Mouse (Mus musculus): ENCODE measurements at regions not wholly inside any gene's neighbourhood (a gene's known extent, or its start where the extent isn't known, plus 50 kb on each side); places are given as distances from the start of the nearest gene placed in this dataset.

DNA sequence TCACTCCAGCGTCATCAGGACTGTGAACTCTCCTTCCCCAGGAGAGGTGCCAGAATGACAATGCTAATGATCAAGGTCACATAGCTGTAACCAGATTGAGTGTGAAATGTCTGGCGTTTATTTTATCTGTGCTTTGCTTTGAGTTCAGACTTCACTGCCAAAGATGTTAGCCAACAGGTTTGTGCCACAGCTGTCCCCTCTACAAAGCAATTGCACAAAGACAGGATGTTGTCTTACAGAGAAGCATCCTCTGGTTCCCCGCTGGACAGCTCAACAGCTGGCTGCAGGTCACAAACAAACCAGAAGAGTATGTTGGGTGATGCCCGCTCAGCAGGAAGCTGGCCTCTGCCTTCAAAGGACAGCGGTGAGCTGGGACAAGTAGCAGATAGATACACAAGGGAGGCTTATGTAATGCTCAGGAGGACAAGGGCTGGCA is 169.5 kb downstream of the Fam43a start:
- no peak for ATAC-seq (ENCODE audit: low FRiP score)
- no peak overlapping the region for H3K27ac ChIP-seq
- no peaks in the 10 kb centered on the region for H3K36me3 ChIP-seq
- H3K4me2 ChIP-seq (replicated peaks) = no peak overlapping the region
- peaks cover 10% of the 10 kb centered on the region for H3K4me1 ChIP-seq
- no peaks in the 10 kb centered on the region for H3K9me3 ChIP-seq (replicated peaks)
- H3K9ac ChIP-seq = no peak overlapping the region
- H3K4me3 ChIP-seq = no peak overlapping the region
- 19% methylated on average over 5 of the region's 5 CpGs for WGBS
- no peaks in the 10 kb centered on the region for H3K27me3 ChIP-seq

DNA sequence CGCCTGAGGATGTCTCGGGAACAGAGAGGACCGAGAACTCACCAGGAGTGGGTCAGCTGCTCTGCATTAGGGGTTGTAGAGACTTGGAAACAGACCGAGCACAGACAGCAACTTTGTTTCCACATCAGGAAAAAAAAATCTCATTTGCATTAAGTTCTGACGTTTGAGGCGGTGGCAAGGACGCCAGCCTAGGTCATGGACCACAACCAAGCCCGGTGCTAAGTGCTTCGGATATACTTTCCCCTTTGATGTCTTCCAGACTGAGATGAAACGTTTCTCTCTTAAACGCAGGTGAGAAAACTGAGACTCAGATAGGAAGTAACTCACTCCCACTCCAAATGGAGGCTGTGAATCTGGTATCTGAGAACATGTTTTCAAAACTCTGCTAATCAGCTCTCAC is 169.9 kb downstream of the Fam43a start:
- Histone ChIP-seq H3K4me2 (replicated peaks) (no peak overlapping the region), H3K27me3 (no peaks in the 10 kb centered on the region), H3K27ac (no peak overlapping the region), H3K36me3 (no peaks in the 10 kb centered on the region), H3K4me3 (no peak overlapping the region), H3K4me1 (peaks cover 11% of the 10 kb centered on the region), H3K9me3 (replicated peaks) (no peaks in the 10 kb centered on the region), H3K9ac (no peak overlapping the region)
- WGBS = 40% methylated on average over 11 of the region's 11 CpGs
- ATAC-seq (ENCODE audit: low FRiP score) = no peak

DNA sequence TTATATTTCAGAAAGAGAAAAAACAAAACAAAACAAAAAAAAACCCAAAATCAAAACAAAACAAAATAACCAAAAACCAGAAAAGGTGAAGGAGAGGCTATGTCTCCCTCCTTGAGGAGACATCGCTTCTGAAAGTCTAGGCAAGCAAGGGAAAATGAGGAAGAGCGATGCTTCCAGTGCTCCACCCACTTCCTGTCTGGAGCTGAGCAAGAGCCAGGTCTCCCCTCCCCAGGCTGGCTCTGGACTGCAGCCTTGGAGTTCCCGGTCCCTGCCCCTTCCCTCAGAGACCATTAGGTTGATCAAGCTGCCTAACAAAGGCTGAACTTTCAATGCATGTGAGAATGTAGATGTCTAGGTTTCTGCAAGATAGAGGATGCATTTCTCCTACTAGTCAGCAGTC is 173.3 kb downstream of the Fam43a start:
- Histone ChIP-seq H3K4me2 (replicated peaks) (no peak overlapping the region), H3K36me3 (no peaks in the 10 kb centered on the region), H3K4me1 (peaks cover 31% of the 10 kb centered on the region), H3K27ac (no peak overlapping the region), H3K4me3 (no peak overlapping the region), H3K9ac (no peak overlapping the region), H3K27me3 (no peaks in the 10 kb centered on the region), H3K9me3 (replicated peaks) (no peaks in the 10 kb centered on the region)
- no peak for ATAC-seq (ENCODE audit: low FRiP score)
- WGBS = 67% methylated on average over 3 of the region's 3 CpGs

DNA sequence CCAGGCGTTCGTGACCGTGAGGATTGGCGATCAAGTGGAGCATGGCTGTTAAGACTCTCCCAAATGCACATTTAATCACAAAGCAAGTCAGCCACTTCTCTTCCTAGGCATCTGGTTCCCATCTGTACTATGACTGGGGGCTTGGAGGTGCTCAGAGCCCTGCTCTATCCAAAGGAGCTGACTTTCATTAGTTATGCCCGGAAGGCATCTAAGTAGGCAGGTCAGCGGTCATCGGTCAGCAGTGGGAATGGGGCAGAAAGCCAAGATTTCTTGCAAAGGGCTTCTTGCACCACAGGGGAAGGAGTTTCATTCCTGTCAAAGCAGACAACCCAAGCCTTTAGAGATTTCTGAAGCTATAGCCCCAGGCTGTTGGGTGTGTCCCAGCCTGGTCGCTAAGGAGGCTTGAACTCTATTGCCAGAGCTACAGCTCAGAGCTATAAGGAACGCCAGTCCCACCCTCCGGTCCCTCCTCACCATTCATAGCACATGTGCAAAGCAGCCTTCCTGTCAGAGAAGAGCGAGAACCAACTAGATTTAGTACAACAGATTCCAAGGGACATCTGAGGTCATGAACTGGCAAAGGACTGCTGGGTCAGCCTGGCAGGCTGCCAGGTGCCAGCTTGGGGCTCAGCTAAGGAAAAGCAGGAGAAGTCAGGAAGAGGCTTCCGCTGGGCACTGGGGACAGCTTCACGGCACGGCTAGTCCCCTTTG is 175.6 kb downstream of the Fam43a start:
- H3K4me2 ChIP-seq (replicated peaks) = no peak overlapping the region
- H3K9me3 ChIP-seq (replicated peaks) = no peaks in the 10 kb centered on the region
- no peaks in the 10 kb centered on the region for H3K27me3 ChIP-seq
- H3K4me3 ChIP-seq = no peak overlapping the region
- ATAC-seq (ENCODE audit: low FRiP score) = no peak
- WGBS = 63% methylated on average over 14 of the region's 14 CpGs
- H3K4me1 ChIP-seq = peaks cover 29% of the 10 kb centered on the region
- no peak overlapping the region for H3K9ac ChIP-seq
- no peak overlapping the region for H3K27ac ChIP-seq
- H3K36me3 ChIP-seq = no peaks in the 10 kb centered on the region

DNA sequence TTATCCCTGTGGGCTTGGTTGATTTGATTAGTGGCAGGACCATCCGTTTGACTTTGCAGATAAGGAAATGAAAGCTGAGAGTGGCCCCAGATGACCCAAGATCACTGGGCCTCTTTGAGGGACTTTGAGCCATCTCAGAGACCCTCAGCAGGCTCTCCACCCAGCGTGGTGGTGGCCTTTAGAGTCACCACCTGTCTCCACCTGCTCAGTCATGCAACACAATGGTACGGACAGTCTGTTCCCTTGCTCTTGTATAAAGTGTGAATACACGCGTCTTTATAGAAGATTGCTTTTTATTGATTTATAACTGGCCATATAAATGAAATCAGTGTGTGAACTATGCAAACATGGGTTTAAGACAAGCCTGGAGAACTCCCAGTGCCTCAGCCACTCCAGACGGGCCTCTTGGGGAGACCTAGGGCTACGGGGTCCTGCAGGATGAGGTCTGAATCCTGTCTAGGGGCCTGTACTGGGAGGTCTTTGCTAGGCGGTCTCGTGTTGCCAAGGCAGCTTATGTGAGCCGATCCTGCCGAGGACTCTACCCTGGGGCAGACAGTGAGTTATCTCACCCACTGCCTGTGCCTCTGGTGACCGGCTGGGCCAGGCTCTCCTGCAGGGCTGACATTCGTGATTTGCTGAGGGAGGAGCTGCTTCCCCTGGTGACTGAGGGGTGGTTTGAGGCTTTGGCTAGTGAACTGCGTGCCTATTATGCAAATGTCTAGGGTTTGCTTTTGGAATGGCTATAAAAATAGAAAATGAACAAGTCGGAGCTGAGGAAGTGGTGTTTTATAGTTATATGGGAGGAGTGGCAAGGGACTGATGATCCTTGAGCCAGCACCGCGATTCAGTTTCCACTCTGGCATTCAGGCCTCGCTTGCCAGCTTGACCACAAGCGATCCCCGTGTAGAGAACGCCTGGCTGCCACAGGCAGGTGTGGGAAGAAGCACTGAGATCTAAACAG is 176.5 kb downstream of the Fam43a start:
- H3K36me3 ChIP-seq = no peaks in the 10 kb centered on the region
- no peaks in the 10 kb centered on the region for H3K27me3 ChIP-seq
- H3K9me3 ChIP-seq (replicated peaks) = no peaks in the 10 kb centered on the region
- no peak overlapping the region for H3K4me3 ChIP-seq
- ATAC-seq (ENCODE audit: low FRiP score) = 0 out of 2 replicates have a peak, but pooled peaks have one; percentile 52
- H3K4me2 ChIP-seq (replicated peaks) = no peak overlapping the region
- WGBS = 52% methylated on average over 21 of the region's 21 CpGs
- no peak overlapping the region for H3K9ac ChIP-seq
- H3K27ac ChIP-seq = peak overlapping the region; percentile 7; the same call in 1 of the 2 replicates
- peaks cover 29% of the 10 kb centered on the region for H3K4me1 ChIP-seq

DNA sequence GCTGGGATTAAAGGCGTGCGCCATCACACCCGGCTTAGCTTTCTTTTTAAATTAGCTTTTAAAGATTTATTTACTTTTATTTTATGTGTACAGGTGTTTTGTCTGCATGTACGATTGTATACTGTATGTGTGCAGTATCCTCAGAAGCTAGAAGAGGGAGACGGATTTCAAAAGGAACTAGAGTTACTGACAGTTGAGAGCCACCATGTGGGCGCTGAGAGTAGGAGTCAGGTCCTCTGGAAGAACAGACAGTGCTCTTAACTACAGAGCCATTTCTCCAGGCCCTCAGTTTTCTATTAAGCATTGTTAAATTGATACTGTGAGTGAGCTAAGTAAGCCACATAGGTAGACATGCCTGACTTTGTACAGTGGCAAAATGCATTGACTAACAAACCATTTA is 177.9 kb downstream of the Fam43a start:
- Histone ChIP-seq H3K9me3 (replicated peaks) (no peaks in the 10 kb centered on the region), H3K36me3 (no peaks in the 10 kb centered on the region), H3K4me1 (peaks cover 26% of the 10 kb centered on the region), H3K27ac (no peak overlapping the region), H3K9ac (no peak overlapping the region), H3K4me3 (no peak overlapping the region), H3K4me2 (replicated peaks) (no peak overlapping the region), H3K27me3 (no peaks in the 10 kb centered on the region)
- ATAC-seq (ENCODE audit: low FRiP score) = no peak
- WGBS = 91% methylated on average over 6 of the region's 6 CpGs

DNA sequence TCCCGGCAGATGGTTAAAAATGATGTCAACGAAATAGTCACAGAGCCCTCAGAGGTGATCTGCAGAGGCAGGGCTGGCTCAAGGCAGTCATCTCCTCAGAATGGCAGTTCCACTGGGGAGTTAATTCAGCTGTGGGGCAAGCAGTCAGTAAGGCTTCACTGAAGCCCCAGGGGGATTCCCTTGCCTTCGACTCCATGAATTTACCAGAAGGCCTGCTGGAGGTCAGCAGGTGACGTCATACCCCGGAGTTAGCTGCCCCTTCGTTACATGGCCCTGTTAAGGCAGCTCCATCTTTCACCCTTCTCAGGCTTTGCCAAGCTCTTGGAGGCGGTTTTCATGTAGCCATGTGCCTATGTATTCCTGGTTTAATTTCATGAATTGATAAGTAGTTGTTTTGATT is 178.6 kb downstream of the Fam43a start:
- 54% methylated on average over 7 of the region's 7 CpGs for WGBS
- no peaks in the 10 kb centered on the region for H3K36me3 ChIP-seq
- H3K9ac ChIP-seq = no peak overlapping the region
- no peaks in the 10 kb centered on the region for H3K9me3 ChIP-seq (replicated peaks)
- H3K27me3 ChIP-seq = no peaks in the 10 kb centered on the region
- no peak overlapping the region for H3K4me3 ChIP-seq
- H3K27ac ChIP-seq = no peak overlapping the region
- no peak for ATAC-seq (ENCODE audit: low FRiP score)
- H3K4me2 ChIP-seq (replicated peaks) = no peak overlapping the region
- peaks cover 25% of the 10 kb centered on the region for H3K4me1 ChIP-seq

DNA sequence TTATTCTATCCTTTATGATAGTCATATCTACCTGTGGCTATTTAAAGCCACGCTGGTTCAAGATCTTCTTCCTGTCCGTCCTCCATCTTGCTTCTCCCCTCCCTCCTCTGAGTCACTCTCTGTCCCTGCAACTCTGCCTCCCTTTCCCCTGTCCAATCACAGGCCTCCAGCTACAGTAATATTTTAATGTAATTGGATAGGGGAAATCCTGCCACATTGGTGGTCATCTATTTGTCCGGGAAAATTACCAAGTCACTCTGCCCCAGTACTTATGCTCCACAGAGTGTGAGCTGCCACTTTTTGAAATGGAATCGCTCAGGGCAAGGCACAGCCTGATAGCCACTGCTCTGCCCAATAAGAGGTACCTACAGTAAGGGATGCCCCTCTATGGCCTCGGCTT is 179.4 kb downstream of the Fam43a start:
- H3K27ac ChIP-seq = no peak overlapping the region
- H3K27me3 ChIP-seq = no peaks in the 10 kb centered on the region
- 82% methylated on average over 5 of the region's 5 CpGs for whole genome bisulfite sequencing
- H3K4me3 ChIP-seq = no peak overlapping the region
- no peak overlapping the region for H3K4me2 ChIP-seq (replicated peaks)
- no peaks in the 10 kb centered on the region for H3K9me3 ChIP-seq (replicated peaks)
- ATAC-seq (ENCODE audit: low FRiP score) = no peak
- no peak overlapping the region for H3K9ac ChIP-seq
- peaks cover 25% of the 10 kb centered on the region for H3K4me1 ChIP-seq
- no peaks in the 10 kb centered on the region for H3K36me3 ChIP-seq

DNA sequence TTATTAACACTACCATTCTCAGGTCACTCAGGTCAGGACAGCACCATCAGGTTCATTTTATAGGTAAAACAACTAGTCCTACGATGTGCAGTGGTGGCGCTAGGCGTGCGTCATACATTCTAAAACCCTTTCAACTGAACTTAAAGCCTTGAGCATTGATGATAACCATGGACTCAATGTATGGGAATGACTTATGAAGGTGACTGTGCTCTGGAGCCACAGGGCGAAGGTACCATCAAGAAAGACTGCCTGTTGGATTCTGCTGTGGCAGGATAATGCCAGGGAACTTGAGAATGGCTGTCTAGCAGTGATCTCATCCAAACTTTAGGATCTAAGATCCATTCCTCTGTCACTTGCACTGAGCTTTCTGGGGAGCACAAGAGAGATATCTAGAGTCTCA is 184.7 kb downstream of the Fam43a start:
- no peak for ATAC-seq (ENCODE audit: low FRiP score)
- Histone ChIP-seq H3K9me3 (replicated peaks) (no peaks in the 10 kb centered on the region), H3K9ac (no peak overlapping the region), H3K36me3 (no peaks in the 10 kb centered on the region), H3K4me1 (peaks cover 3% of the 10 kb centered on the region; the same call in 1 of the 2 replicates), H3K4me3 (no peak overlapping the region), H3K27me3 (no peaks in the 10 kb centered on the region), H3K27ac (no peak overlapping the region), H3K4me2 (replicated peaks) (no peak overlapping the region)
- 91% methylated on average over 5 of the region's 5 CpGs for WGBS

DNA sequence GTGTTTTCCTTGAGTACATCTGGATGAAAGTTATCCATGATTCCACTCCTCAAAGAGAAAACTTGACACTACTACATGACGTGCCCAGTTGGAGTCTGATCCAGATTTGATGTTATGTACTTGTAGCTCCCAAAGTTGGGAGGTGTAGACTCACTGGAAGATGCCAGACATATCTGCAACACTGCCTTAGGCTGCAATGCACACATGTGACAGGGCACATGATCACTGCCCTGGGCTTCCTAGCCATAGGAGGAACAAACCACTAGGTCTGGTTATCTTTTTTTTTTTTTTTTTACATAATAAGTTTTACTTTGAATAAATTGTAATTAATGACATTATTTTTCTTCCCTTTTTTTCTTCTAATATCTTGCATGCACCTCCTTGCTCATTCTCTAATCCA is 185.4 kb downstream of the Fam43a start:
- H3K9ac ChIP-seq = no peak overlapping the region
- 94% methylated on average over 1 of the region's 1 CpGs for WGBS

DNA sequence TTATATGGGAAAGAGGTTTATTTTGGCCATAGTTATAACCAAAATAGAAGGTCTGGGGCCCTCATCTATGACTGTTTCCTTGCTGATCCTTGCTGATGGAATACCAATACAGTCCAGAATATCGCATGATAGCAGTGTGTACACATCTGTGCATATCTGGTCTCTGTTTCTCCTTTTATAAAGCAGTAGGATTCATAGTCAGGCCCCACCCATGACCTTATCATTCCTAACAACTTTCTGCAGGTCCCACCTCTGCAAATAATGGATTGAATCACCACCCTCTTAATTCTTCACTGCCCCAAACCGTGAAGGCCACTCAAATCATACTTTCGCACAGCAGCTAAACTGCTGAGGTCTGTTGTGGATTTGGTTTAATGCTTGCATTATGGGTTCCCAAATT is 186.5 kb downstream of the Fam43a start:
- no peak overlapping the region for H3K9ac ChIP-seq
- H3K27me3 ChIP-seq = no peaks in the 10 kb centered on the region
- peaks cover 16% of the 10 kb centered on the region for H3K4me1 ChIP-seq
- no peaks in the 10 kb centered on the region for H3K36me3 ChIP-seq
- H3K4me2 ChIP-seq (replicated peaks) = no peak overlapping the region
- H3K9me3 ChIP-seq (replicated peaks) = no peaks in the 10 kb centered on the region
- H3K27ac ChIP-seq = no peak overlapping the region
- no peak for ATAC-seq (ENCODE audit: low FRiP score)
- 97% methylated on average over 3 of the region's 3 CpGs for WGBS
- H3K4me3 ChIP-seq = no peak overlapping the region

More for the DNA sequence above, 185.4 kb downstream of the Fam43a start:
- Histone ChIP-seq H3K4me1 (peaks cover 5% of the 10 kb centered on the region), H3K36me3 (no peaks in the 10 kb centered on the region), H3K4me2 (replicated peaks) (no peak overlapping the region), H3K4me3 (no peak overlapping the region), H3K27me3 (no peaks in the 10 kb centered on the region), H3K9me3 (replicated peaks) (no peaks in the 10 kb centered on the region), H3K27ac (no peak overlapping the region)
- ATAC-seq (ENCODE audit: low FRiP score) = no peak

DNA sequence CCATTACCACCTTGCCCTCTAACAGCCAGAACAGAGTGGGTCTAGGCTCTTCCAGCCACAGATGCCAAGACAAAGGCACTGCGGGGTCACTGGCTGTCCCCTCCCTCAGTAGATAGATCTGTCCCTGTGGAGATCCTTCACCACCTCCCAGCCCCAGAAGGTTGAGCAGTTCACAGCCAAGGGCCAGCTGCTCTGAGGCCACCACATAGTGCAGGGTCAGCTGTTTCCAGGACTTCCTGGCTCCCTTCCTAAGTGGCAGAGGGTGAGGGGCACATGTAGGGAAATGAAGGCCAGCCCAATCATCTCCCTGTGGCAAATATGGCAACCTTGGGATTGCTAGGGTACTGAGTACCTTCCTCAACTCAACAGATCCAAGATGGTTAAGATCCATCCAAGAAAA is 187.8 kb downstream of the Fam43a start:
- Histone ChIP-seq H3K27ac (no peak overlapping the region), H3K4me1 (peaks cover 20% of the 10 kb centered on the region), H3K36me3 (no peaks in the 10 kb centered on the region), H3K27me3 (no peaks in the 10 kb centered on the region), H3K9ac (no peak overlapping the region), H3K4me2 (replicated peaks) (no peak overlapping the region), H3K9me3 (replicated peaks) (no peaks in the 10 kb centered on the region), H3K4me3 (no peak overlapping the region)
- WGBS = 100% methylated on average over 1 of the region's 1 CpGs
- ATAC-seq (ENCODE audit: low FRiP score) = no peak

Measured in hindbrain, embryonic 12.5 days (tissue).